Mouse (Mus musculus): ENCODE results near the gene Gm11232.

Gene Gm11232

GRCm38 (mm10) chr4:71757865-71758264, at the start of gene Gm11232:
Gene Gm11232, minus strand, starts transcription at chr4:71757965.
- DNase-seq (ENCODE audit: low spot score in 2 of 2): no peak

- no peak for DNase-seq (ENCODE audit: low spot score in 2 of 2)
Observed at GRCm38 (mm10) chr4:71805977-71806534, 48.3 kb upstream of the Gm11232 start.

GRCm38 (mm10) chr4:71765529-71765928, 7.8 kb upstream of the Gm11232 start:
- DNase-seq (ENCODE audit: low spot score in 2 of 2): no peak

GRCm38 (mm10) chr4:71765071-71765470, 7.3 kb upstream of the Gm11232 start:
- no peak for DNase-seq (ENCODE audit: low spot score in 2 of 2)

- no peak for DNase-seq (ENCODE audit: low spot score in 2 of 2)
Observed at GRCm38 (mm10) chr4:71756441-71757221, 1.1 kb downstream of the Gm11232 start.

GRCm38 (mm10) chr4:71745741-71746140, 12.0 kb downstream of the Gm11232 start:
- no peak for DNase-seq (ENCODE audit: low spot score in 2 of 2)

- no peak for DNase-seq (ENCODE audit: low spot score in 2 of 2)
Observed at GRCm38 (mm10) chr4:71736529-71736928, 21.2 kb downstream of the Gm11232 start.

GRCm38 (mm10) chr4:71735261-71735660, 22.5 kb downstream of the Gm11232 start:
- no peak for DNase-seq (ENCODE audit: low spot score in 2 of 2)

GRCm38 (mm10) chr4:71729401-71729800, 28.4 kb downstream of the Gm11232 start:
- no peak for DNase-seq (ENCODE audit: low spot score in 2 of 2)

- no peak for DNase-seq (ENCODE audit: low spot score in 2 of 2)
Observed at GRCm38 (mm10) chr4:71727611-71728010, 30.2 kb downstream of the Gm11232 start.

- DNase-seq (ENCODE audit: low spot score in 2 of 2): no peak
Observed at GRCm38 (mm10) chr4:71727056-71727455, 30.7 kb downstream of the Gm11232 start.

GRCm38 (mm10) chr4:71725889-71726288, 31.9 kb downstream of the Gm11232 start:
- DNase-seq (ENCODE audit: low spot score in 2 of 2): no peak
